In the genomic region with DNA sequence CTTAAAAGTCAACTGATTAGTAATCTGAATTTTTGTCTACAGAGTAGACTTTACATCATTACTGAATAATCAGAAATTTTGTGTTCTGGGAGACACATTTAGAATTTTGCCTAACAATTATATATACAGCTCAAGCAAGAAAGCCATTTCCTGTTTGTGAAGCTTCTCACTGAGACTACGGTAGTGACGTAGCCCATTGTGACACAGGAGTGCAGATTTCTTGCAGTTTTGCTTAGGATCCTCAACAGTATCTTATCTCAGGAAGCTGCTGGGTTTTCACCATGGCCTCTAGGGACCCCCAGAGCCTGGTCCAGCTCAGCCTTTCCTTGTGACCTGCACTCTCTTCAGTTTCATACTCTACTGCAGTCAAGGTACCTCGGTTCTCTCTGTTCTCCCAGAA, we compare ENCODE assay signal across 20 mouse cellular contexts.
"Had no signal": no experiment of that assay in that cellular context is flagged by ENCODE, and none has a peak within 500 bp of the region (broad histone marks: within the 10 kb centered on the region; RNA-seq: fewer than 3 reads in every experiment).

No protein-coding gene starts in this region.

- H3K4me1 ChIP-seq: lung, embryonic 15.5 days; midbrain, embryonic 10.5 days; midbrain, embryonic 13.5 days; neural tube, embryonic 13.5 days; stomach, embryonic 15.5 days had no signal

- ATAC-seq: midbrain, embryonic 13.5 days; midbrain, embryonic 16.5 days had no signal

- H3K9ac ChIP-seq: liver, embryonic 14.5 days; lung, embryonic 15.5 days; midbrain, embryonic 13.5 days; neural tube, embryonic 13.5 days; stomach, embryonic 15.5 days had no signal

- H3K36me3 ChIP-seq: lung, embryonic 15.5 days; midbrain, embryonic 10.5 days; midbrain, embryonic 13.5 days; neural tube, embryonic 13.5 days; stomach, embryonic 15.5 days had no signal

- H3K4me2 ChIP-seq: lung, embryonic 15.5 days; midbrain, embryonic 13.5 days; neural tube, embryonic 13.5 days; stomach, embryonic 15.5 days had no signal

- H3K27ac ChIP-seq: kidney, postnatal 0 days; layer of hippocampus, adult 2 months; liver, embryonic 14.5 days; lung, embryonic 15.5 days; midbrain, embryonic 10.5 days; midbrain, embryonic 13.5 days; neural tube, embryonic 13.5 days; stomach, embryonic 15.5 days had no signal

- H3K27me3 ChIP-seq: lung, embryonic 15.5 days; midbrain, embryonic 13.5 days; neural tube, embryonic 13.5 days; stomach, embryonic 15.5 days had no signal

- H3K9me3 ChIP-seq: lung, embryonic 15.5 days; midbrain, embryonic 10.5 days; midbrain, embryonic 13.5 days; neural tube, embryonic 13.5 days; stomach, embryonic 15.5 days had no signal

- H3K4me3 ChIP-seq: layer of hippocampus, adult 2 months; lung, embryonic 15.5 days; midbrain, embryonic 10.5 days; midbrain, embryonic 13.5 days; myocyte; neural tube, embryonic 13.5 days; stomach, embryonic 15.5 days had no signal

- DNase-seq: kidney, adult 2 months; kidney, postnatal 25 days; layer of hippocampus, adult 9-11 months; lung, adult 18-20 months; lung, postnatal 10 days; lung, postnatal 36 days; retina, postnatal 1 day; right cerebral cortex, postnatal 25 days; spleen, adult 18-20 months; thymus, postnatal 36 days had no signal
